Mouse (Mus musculus) CH12.LX (cell line): Measurements from ENCODE around the gene Aida. TPM values are rescaled to one million over a fixed set of nuclear protein-coding genes. Genes with fewer than 3 reads are reported as not detected.
"Not testable (repeated sequence)": the region's sequence is repeated elsewhere in the genome, so short reads cannot be mapped to it uniquely, and the experiment has no call there.

Source experiments
- DNase-seq: peaks from one replicate; pipeline ENCODE4 v3.0.0-alpha.2; 2013; ENCODE audit errors: extremely low read depth
- H3K27ac ChIP-seq: 2 replicates; pipeline ENCODE4 v1.5.1; 2012; ENCODE audit warnings: low read depth, mild to moderate bottlenecking, control low read depth, moderate library complexity; ENCODE audit not compliant: insufficient read depth
- H3K27me3 ChIP-seq: replicated peaks from 2 replicates; pipeline ENCODE3; 2012; ENCODE audit warnings: inconsistent platforms
- H3K36me3 ChIP-seq, 2 experiments: replicated peaks in 1 of 2; 2 replicates each; pipeline versions ENCODE3 to v1.6.1; 2012; ENCODE audit warnings: inconsistent platforms in 1 of 2, low read length in 1 of 2, mild to moderate bottlenecking in 1 of 2, mixed read lengths in 1 of 2, moderate library complexity in 1 of 2; ENCODE audit not compliant: control insufficient read depth in 1 of 2, insufficient read depth in 1 of 2
- H3K4me1 ChIP-seq, 2 experiments: 2 replicates each; pipeline ENCODE4 v1.6.1; 2012; ENCODE audit warnings: inconsistent platforms in 1 of 2, moderate library complexity in 1 of 2; ENCODE audit not compliant: insufficient read depth in 2 of 2, control insufficient read depth in 1 of 2
- H3K4me2 ChIP-seq: 2 replicates; pipeline ENCODE4 v1.6.1; 2012; ENCODE audit warnings: low read depth, mild to moderate bottlenecking, control low read depth; ENCODE audit not compliant: poor library complexity, insufficient read depth, severe bottlenecking
- H3K4me3 ChIP-seq, 3 experiments: fragments of 150-350 bp in 1 of 3; sonication (generic) in 1 of 3; replicated peaks in 1 of 3; 2 replicates each; pipeline versions ENCODE3 to v1.5.1; 2011 to 2012; ENCODE audit warnings: low read depth in 2 of 3, low read length in 2 of 3, mild to moderate bottlenecking in 2 of 3, moderate library complexity in 2 of 3, control low read depth in 1 of 3, improper control_type of control experiment in 1 of 3, inconsistent platforms in 1 of 3, mixed read lengths in 1 of 3; ENCODE audit not compliant: poor library complexity in 1 of 3
- H3K79me2 ChIP-seq: replicated peaks from 2 replicates; pipeline ENCODE4 v1.6.1; 2012; ENCODE audit warnings: mild to moderate bottlenecking, moderate library complexity; ENCODE audit not compliant: control insufficient read depth, poor library complexity, insufficient read depth, severe bottlenecking; ENCODE audit errors: extremely low read depth
- H3K9ac ChIP-seq: 2 replicates; pipeline ENCODE4 v1.6.1; 2012; ENCODE audit warnings: low read depth, mild to moderate bottlenecking, control low read depth, moderate library complexity; ENCODE audit not compliant: insufficient read depth
- H3K9me3 ChIP-seq: replicated peaks from 2 replicates; pipeline ENCODE3; 2012; ENCODE audit warnings: low read length, inconsistent platforms, mixed read lengths
- BHLHE40 ChIP-seq: IDR thresholded peaks from 2 replicates; pipeline ENCODE4 v1.6.1; 2011; ENCODE audit warnings: mild to moderate bottlenecking, low read depth, low read length, improper control_type of control experiment
- E2F4 ChIP-seq: IDR thresholded peaks from 2 replicates; pipeline ENCODE4 v1.6.1; 2011; ENCODE audit warnings: low read depth, low read length, improper control_type of control experiment; ENCODE audit not compliant: insufficient replicate concordance
- ELF1 ChIP-seq: IDR thresholded peaks from 2 replicates; pipeline ENCODE4 v1.6.1; 2014; ENCODE audit warnings: low read depth, mild to moderate bottlenecking, inconsistent platforms, low read length, improper control_type of control experiment
- GABPA ChIP-seq: IDR thresholded peaks from 2 replicates; pipeline ENCODE4 v1.6.1; 2012; ENCODE audit warnings: low read depth, low read length, improper control_type of control experiment, inconsistent platforms; ENCODE audit not compliant: insufficient replicate concordance
- JUN ChIP-seq: IDR thresholded peaks from 2 replicates; pipeline ENCODE4 v1.6.1; 2011; ENCODE audit warnings: low read depth, mild to moderate bottlenecking, low read length, improper control_type of control experiment, moderate library complexity; ENCODE audit not compliant: insufficient read depth
- JUND ChIP-seq: conservative IDR thresholded peaks from 2 replicates; pipeline ENCODE4 v1.6.1; 2011; ENCODE audit warnings: low read depth, low read length, improper control_type of control experiment
- KAT2A ChIP-seq: IDR thresholded peaks from 2 replicates; pipeline ENCODE4 v1.6.1; 2012; ENCODE audit warnings: low read length, improper control_type of control experiment, inconsistent platforms; ENCODE audit not compliant: insufficient replicate concordance
- MAFK ChIP-seq: IDR thresholded peaks from 2 replicates; pipeline ENCODE4 v1.6.1; 2011; ENCODE audit warnings: low read length, improper control_type of control experiment; ENCODE audit not compliant: insufficient replicate concordance
- MXI1 ChIP-seq: IDR thresholded peaks from 2 replicates; pipeline ENCODE4 v1.6.1; 2011; ENCODE audit warnings: mild to moderate bottlenecking, low read depth, low read length, improper control_type of control experiment
- MYC ChIP-seq: IDR thresholded peaks from 2 replicates; pipeline ENCODE4 v1.6.1; 2011; ENCODE audit warnings: low read depth, mild to moderate bottlenecking, improper control_type of control experiment, low read length
- RAD21 ChIP-seq: IDR thresholded peaks from 2 replicates; pipeline ENCODE4 v1.6.1; 2011; ENCODE audit warnings: low read depth, mild to moderate bottlenecking, low read length, improper control_type of control experiment, moderate library complexity
- TCF12 ChIP-seq: IDR thresholded peaks from 2 replicates; pipeline ENCODE4 v1.6.1; 2014; ENCODE audit warnings: low read depth, mild to moderate bottlenecking, inconsistent platforms, low read length, improper control_type of control experiment
- UBTF ChIP-seq: IDR thresholded peaks from 2 replicates; pipeline ENCODE4 v1.6.1; 2012; ENCODE audit warnings: low read depth, mild to moderate bottlenecking, inconsistent platforms, low read length, improper control_type of control experiment, moderate library complexity
- USF1 ChIP-seq: IDR thresholded peaks from 2 replicates; pipeline ENCODE4 v1.6.1; 2014; ENCODE audit warnings: low read depth, mild to moderate bottlenecking, inconsistent platforms, low read length, improper control_type of control experiment
- ZC3H11A ChIP-seq: IDR thresholded peaks from 2 replicates; pipeline ENCODE4 v1.6.1; 2012; ENCODE audit warnings: low read depth, mild to moderate bottlenecking, inconsistent platforms, low read length, improper control_type of control experiment
- ZNF384 ChIP-seq: IDR thresholded peaks from 2 replicates; pipeline ENCODE4 v1.6.1; 2012; ENCODE audit warnings: low read depth, low read length, improper control_type of control experiment, inconsistent platforms
- dilution Hi-C: fragments of 300-500 bp; cut with MboI; formaldehyde crosslinking; loops from 2 replicates; pipeline ENCODE4 v1.14.3; 2020; ENCODE audit warnings: low sequenced_read_pairs; ENCODE audit not compliant: extremely low pct_unique_long_range_greater_than_20kb, extremely low pct_ligation_motif_present
- in situ Hi-C: fragments of 300-500 bp; cut with MboI; formaldehyde crosslinking; loops from 3 replicates; pipeline ENCODE4 v1.14.3; 2019; ENCODE audit warnings: low sequenced_read_pairs, low pct_ligation_motif_present, low pct_unique_long_range_greater_than_20kb, mixed read lengths
- polyA plus RNA-seq: library from polyadenylated mRNA; unstranded; fragments of >175 nt; gene quantifications from 2 replicates; pipeline ENCODE4 v1.2.1, GENCODE M21; 2012; ENCODE audit warnings: low read depth; ENCODE audit not compliant: insufficient read length
- total RNA-seq, 2 experiments: library from RNA; depleted of rRNA; stranded (reverse); fragments of 300-350 nt in 1 of 2; fragments of >200 nt in 1 of 2; gene quantifications; 2 replicates each; pipeline ENCODE4 v1.2.3; 2012 to 2014

Gene Aida
- total and polyA plus RNA-seq, 3 experiments: 11.0 to 45.2 (median 32.8) TPM

DNA sequence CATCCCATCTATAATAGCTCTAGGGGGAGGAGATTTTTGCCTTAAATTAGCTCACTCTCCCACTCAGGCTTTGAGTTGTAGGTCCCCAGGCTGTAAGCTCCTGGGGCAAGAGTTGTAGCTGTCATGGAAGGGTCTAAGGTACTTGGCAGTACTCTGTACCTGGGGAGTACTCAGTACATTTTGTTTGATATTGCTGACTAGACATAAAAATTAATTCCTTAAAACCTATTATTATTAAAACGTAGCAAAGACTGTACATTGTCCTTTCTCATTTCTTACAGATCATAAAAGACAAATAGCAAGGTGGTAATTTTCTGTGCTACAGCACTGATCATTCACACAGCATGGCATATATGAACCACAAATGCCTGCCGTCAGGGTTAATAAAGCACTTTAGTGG is 27.5 kb downstream of the Aida start:
- in situ Hi-C loops (no loop called here), dilution Hi-C loops (no loop called here)
- Histone ChIP-seq H3K79me2 (no peaks in the 10 kb centered on the region), H3K9ac (no peak overlapping the region), H3K4me3 (no peak overlapping the region), H3K9me3 (peaks cover 4% of the 10 kb centered on the region), H3K36me3 (peaks cover 48 to 77% of the 10 kb centered on the region in 2 experiments), H3K4me1 (no peaks in the 10 kb centered on the region), H3K4me2 (no peak overlapping the region), H3K27ac (no peak overlapping the region), H3K27me3 (no peaks in the 10 kb centered on the region)
- no peak for DNase-seq
- TF ChIP-seq MAFK (peak; percentile 85), MXI1 (no peak)

DNA sequence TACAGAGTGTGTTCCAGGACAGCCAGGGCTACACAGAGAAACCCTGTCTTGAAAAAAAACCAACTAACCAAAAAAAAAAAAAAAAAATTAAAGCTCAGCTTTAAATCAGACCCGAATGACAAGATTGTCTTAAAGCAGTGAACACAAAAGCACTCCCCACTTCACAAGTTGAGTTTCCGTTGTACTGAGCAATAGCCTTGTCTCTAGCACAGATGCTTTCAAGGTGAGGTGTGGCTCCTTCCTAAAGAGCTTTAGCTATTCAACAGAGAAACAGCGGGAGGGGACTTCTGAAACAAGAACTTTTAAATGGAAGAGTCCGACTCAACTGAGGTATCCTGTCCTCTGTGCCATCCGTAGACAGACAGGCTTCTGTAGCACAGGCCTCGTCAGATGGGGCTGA is 28.0 kb downstream of the Aida start:
- Histone ChIP-seq H3K4me2 (no peak overlapping the region), H3K36me3 (peaks cover 47 to 77% of the 10 kb centered on the region in 2 experiments), H3K9me3 (peaks cover 4% of the 10 kb centered on the region), H3K4me1 (no peaks in the 10 kb centered on the region), H3K4me3 (no peak overlapping the region), H3K9ac (no peak overlapping the region), H3K79me2 (no peaks in the 10 kb centered on the region), H3K27ac (no peak overlapping the region), H3K27me3 (no peaks in the 10 kb centered on the region)
- dilution Hi-C loops (no loop called here), in situ Hi-C loops (no loop called here)
- no peak for DNase-seq
- TF ChIP-seq ZC3H11A: no peak
- no peak for TF ChIP-seq MYC
- TF ChIP-seq ZNF384: no peak

DNA sequence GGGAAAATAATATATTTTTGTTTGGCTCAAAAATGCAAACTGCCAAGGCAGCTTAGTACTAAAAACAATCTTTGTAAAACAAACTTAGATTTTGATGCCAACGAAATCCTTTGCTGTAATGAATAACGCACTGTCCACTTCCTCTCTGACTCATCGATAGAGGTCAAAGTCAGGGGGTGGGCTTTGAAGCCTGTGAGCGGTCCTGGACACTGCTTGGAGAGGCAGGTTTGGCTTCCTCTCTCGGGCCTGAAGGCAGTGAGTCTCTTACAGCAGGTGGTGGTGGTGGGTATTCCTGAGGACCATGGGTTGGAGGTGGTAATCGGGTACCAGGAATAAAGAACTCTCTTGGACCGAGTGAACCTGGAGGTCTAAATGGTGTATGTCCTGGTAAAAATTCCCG is 30.8 kb downstream of the Aida start:
- Histone ChIP-seq H3K4me3 (no peak overlapping the region), H3K27ac (no peak overlapping the region), H3K4me2 (no peak overlapping the region), H3K27me3 (no peaks in the 10 kb centered on the region), H3K4me1 (no peaks in the 10 kb centered on the region), H3K79me2 (no peaks in the 10 kb centered on the region), H3K36me3 (peaks cover 60 to 80% of the 10 kb centered on the region in 2 experiments), H3K9ac (no peak overlapping the region), H3K9me3 (peaks cover 6% of the 10 kb centered on the region)
- no peak for DNase-seq
- dilution Hi-C loops (no loop called here), in situ Hi-C loops (no loop called here)
- TF ChIP-seq TCF12 (no peak), MYC (no peak), BHLHE40 (no peak), JUN (no peak), ELF1 (no peak), E2F4 (no peak), UBTF (no peak), MXI1 (no peak), KAT2A (no peak), MAFK (no peak), USF1 (no peak), GABPA (no peak), JUND (no peak), RAD21 (no peak)

DNA sequence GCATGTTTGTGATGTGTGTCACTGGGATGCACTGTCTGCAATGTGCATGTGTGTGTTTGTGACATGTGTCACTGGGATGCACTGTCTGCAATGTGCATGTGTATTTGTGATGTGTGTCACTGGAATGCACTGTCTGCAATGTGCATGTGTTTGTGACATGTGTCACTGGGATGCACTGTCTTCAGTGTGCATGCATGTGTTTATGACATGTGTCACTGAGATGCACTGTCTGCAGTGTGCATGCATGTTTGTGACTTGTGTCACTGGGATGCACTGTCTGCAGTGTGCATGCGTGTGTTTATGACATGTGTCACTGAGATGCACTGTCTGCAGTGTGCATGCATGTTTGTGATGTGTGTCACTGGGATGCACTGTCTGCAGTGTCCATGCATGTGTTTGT is 46.5 kb downstream of the Aida start:
- DNase-seq, dilution Hi-C loops, H3K9me3 ChIP-seq, H3K4me2 ChIP-seq, H3K27me3 ChIP-seq, H3K9ac ChIP-seq, H3K27ac ChIP-seq, in situ Hi-C loops: not testable (repeated sequence)
- peak overlapping the region in 1 of 3 experiments; percentile 23 for H3K4me3 ChIP-seq
- H3K79me2 ChIP-seq: peaks cover 16% of the 10 kb centered on the region
- H3K4me1 ChIP-seq: peaks cover 7 to 11% of the 10 kb centered on the region in 2 experiments; a peak in 3 of 4 replicates
- H3K36me3 ChIP-seq: peaks cover 22 to 59% of the 10 kb centered on the region in 2 experiments
